Mouse (Mus musculus): ENCODE measurements around the gene Rnf207. TPM values are rescaled to one million over a fixed set of nuclear protein-coding genes. Genes with fewer than 3 reads are reported as not detected.

Gene Rnf207
- polyA plus RNA-seq, 1 experiment from 2014 or later: 3.8 TPM

GRCm38 (mm10) chr4:152344651-152345050 is 25.9 kb upstream of the Rnf207 start:
- WGBS: 68% methylated on average over 7 of the region's 7 CpGs
- H3K9me3 ChIP-seq (replicated peaks): no peaks in the 10 kb centered on the region
- no peaks in the 10 kb centered on the region for H3K36me3 ChIP-seq
- H3K4me2 ChIP-seq (replicated peaks): no peak overlapping the region
- no peak overlapping the region for H3K9ac ChIP-seq
- no peak for ATAC-seq (ENCODE audit: low FRiP score)
- H3K27me3 ChIP-seq: peaks cover 60% of the 10 kb centered on the region
- peaks cover 17% of the 10 kb centered on the region for H3K4me1 ChIP-seq
- H3K27ac ChIP-seq: no peak overlapping the region
- H3K4me3 ChIP-seq: no peak overlapping the region

- no peak overlapping the region for H3K27ac ChIP-seq
- no peaks in the 10 kb centered on the region for H3K36me3 ChIP-seq
- H3K9me3 ChIP-seq (replicated peaks): no peaks in the 10 kb centered on the region
- no peak overlapping the region for H3K4me2 ChIP-seq (replicated peaks)
- WGBS: 12% methylated on average over 5 of the region's 5 CpGs
- peaks cover 56% of the 10 kb centered on the region for H3K27me3 ChIP-seq
- H3K9ac ChIP-seq: no peak overlapping the region
- peaks cover 21% of the 10 kb centered on the region for H3K4me1 ChIP-seq
- no peak overlapping the region for H3K4me3 ChIP-seq
- ATAC-seq (ENCODE audit: low FRiP score): no peak
Observed at GRCm38 (mm10) chr4:152343296-152343695, 24.5 kb upstream of the Rnf207 start.

GRCm38 (mm10) chr4:152340584-152341284 is 21.9 kb upstream of the Rnf207 start:
- Histone ChIP-seq H3K4me2 (replicated peaks) (peak overlapping the region; percentile 100; the same call in 1 of the 2 replicates), H3K4me1 (peaks cover 21% of the 10 kb centered on the region), H3K9ac (no peak overlapping the region), H3K9me3 (replicated peaks) (no peaks in the 10 kb centered on the region), H3K4me3 (no peak overlapping the region), H3K27me3 (peaks cover 66% of the 10 kb centered on the region), H3K36me3 (peaks cover 5% of the 10 kb centered on the region; the same call in 1 of the 2 replicates), H3K27ac (no peak overlapping the region)
- 33% methylated on average over 15 of the region's 15 CpGs for WGBS
- no peak for ATAC-seq (ENCODE audit: low FRiP score)

GRCm38 (mm10) chr4:152339293-152339790 is 20.5 kb upstream of the Rnf207 start:
- peak overlapping the region; percentile 36; the same call in 1 of the 2 replicates for H3K27ac ChIP-seq
- under 1% methylated on average over 9 of the region's 26 CpGs for WGBS
- peaks cover 19% of the 10 kb centered on the region for H3K36me3 ChIP-seq
- H3K4me1 ChIP-seq: peaks cover 21% of the 10 kb centered on the region
- peak overlapping the region; percentile 78 for H3K9ac ChIP-seq
- H3K4me3 ChIP-seq: peak overlapping the region; percentile 66
- ATAC-seq (ENCODE audit: low FRiP score): 0 out of 2 replicates have a peak, but pooled peaks have one; percentile 8
- H3K4me2 ChIP-seq (replicated peaks): peak overlapping the region; percentile 100
- no peaks in the 10 kb centered on the region for H3K9me3 ChIP-seq (replicated peaks)
- peaks cover 63% of the 10 kb centered on the region for H3K27me3 ChIP-seq

- H3K27me3 ChIP-seq: peaks cover 62% of the 10 kb centered on the region
- H3K9me3 ChIP-seq (replicated peaks): no peaks in the 10 kb centered on the region
- H3K27ac ChIP-seq: peak within 1 kb of the TSS; percentile 36; the same call in 1 of the 2 replicates
- peak within 1 kb of the TSS; percentile 78 for H3K9ac ChIP-seq
- peak within 1 kb of the TSS; percentile 66 for H3K4me3 ChIP-seq
- peaks cover 25% of the 10 kb centered on the region for H3K36me3 ChIP-seq
- peak; percentile 38; the same call in 1 of the 2 replicates for ATAC-seq (ENCODE audit: low FRiP score)
- WGBS: 2% methylated on average over 83 of the region's 120 CpGs
- H3K4me1 ChIP-seq: peaks cover 21% of the 10 kb centered on the region
- H3K4me2 ChIP-seq (replicated peaks): peak within 1 kb of the TSS; percentile 100
Observed at GRCm38 (mm10) chr4:152338419-152339292, 19.9 kb upstream of the Rnf207 start, which contains the start of gene Chd5. Gene Chd5 (plus strand): TSS chr4:152338651.

- Histone ChIP-seq H3K4me3 (no peak overlapping the region), H3K9ac (no peak overlapping the region), H3K36me3 (peaks cover 34% of the 10 kb centered on the region), H3K27ac (no peak overlapping the region), H3K9me3 (replicated peaks) (no peaks in the 10 kb centered on the region), H3K4me1 (peaks cover 21% of the 10 kb centered on the region), H3K27me3 (peaks cover 57% of the 10 kb centered on the region), H3K4me2 (replicated peaks) (no peak overlapping the region; the same call in 1 of the 2 replicates)
- WGBS: 24% methylated on average over 6 of the region's 6 CpGs
- no peak for ATAC-seq (ENCODE audit: low FRiP score)
Observed at GRCm38 (mm10) chr4:152337772-152338171, 19.0 kb upstream of the Rnf207 start.

- Histone ChIP-seq H3K9ac (no peak overlapping the region), H3K27me3 (peaks cover 19% of the 10 kb centered on the region), H3K27ac (no peak overlapping the region), H3K9me3 (replicated peaks) (no peaks in the 10 kb centered on the region), H3K4me3 (no peak overlapping the region), H3K4me1 (0 out of 2 replicates have a peak, but pooled peaks cover 3% of the 10 kb centered on the region), H3K4me2 (replicated peaks) (no peak overlapping the region), H3K36me3 (peaks cover 76% of the 10 kb centered on the region)
- 93% methylated on average over 12 of the region's 12 CpGs for WGBS
- ATAC-seq (ENCODE audit: low FRiP score): no peak
Observed at GRCm38 (mm10) chr4:152333587-152333986, 14.8 kb upstream of the Rnf207 start.

- peaks cover 79% of the 10 kb centered on the region for H3K36me3 ChIP-seq
- 48% methylated on average over 2 of the region's 2 CpGs for WGBS
- H3K4me2 ChIP-seq (replicated peaks): no peak overlapping the region
- H3K27ac ChIP-seq: no peak overlapping the region
- H3K27me3 ChIP-seq: peaks cover 15% of the 10 kb centered on the region
- peaks cover 2% of the 10 kb centered on the region; the same call in 1 of the 2 replicates for H3K4me1 ChIP-seq
- H3K4me3 ChIP-seq: no peak overlapping the region
- ATAC-seq (ENCODE audit: low FRiP score): peak; percentile 23; the same call in 1 of the 2 replicates
- H3K9me3 ChIP-seq (replicated peaks): no peaks in the 10 kb centered on the region
- H3K9ac ChIP-seq: no peak overlapping the region
Observed at GRCm38 (mm10) chr4:152332952-152333351, 14.2 kb upstream of the Rnf207 start.

- WGBS: 77% methylated on average over 6 of the region's 6 CpGs
- no peak overlapping the region for H3K9ac ChIP-seq
- no peak overlapping the region for H3K4me2 ChIP-seq (replicated peaks)
- no peak overlapping the region for H3K4me3 ChIP-seq
- ATAC-seq (ENCODE audit: low FRiP score): no peak
- H3K36me3 ChIP-seq: peaks cover 59% of the 10 kb centered on the region
- no peak overlapping the region for H3K27ac ChIP-seq
- H3K9me3 ChIP-seq (replicated peaks): no peaks in the 10 kb centered on the region
- peaks cover 18% of the 10 kb centered on the region for H3K4me1 ChIP-seq
- no peaks in the 10 kb centered on the region for H3K27me3 ChIP-seq
Observed at GRCm38 (mm10) chr4:152328691-152329090, 9.9 kb upstream of the Rnf207 start.

GRCm38 (mm10) chr4:152326543-152326942 is 7.8 kb upstream of the Rnf207 start:
- Histone ChIP-seq H3K27me3 (no peaks in the 10 kb centered on the region), H3K36me3 (peaks cover 38% of the 10 kb centered on the region), H3K9ac (peak overlapping the region; percentile 93), H3K9me3 (replicated peaks) (no peaks in the 10 kb centered on the region), H3K4me2 (replicated peaks) (peak overlapping the region; percentile 91), H3K4me1 (peaks cover 18% of the 10 kb centered on the region), H3K4me3 (peak overlapping the region; percentile 96), H3K27ac (no peak overlapping the region)
- ATAC-seq (ENCODE audit: low FRiP score): no peak
- 2% methylated on average over 11 of the region's 11 CpGs for WGBS

GRCm38 (mm10) chr4:152325574-152326411 is 7.0 kb upstream of the Rnf207 start, which contains the start of gene Rpl22:
Gene Rpl22 (plus strand): TSS chr4:152325742.
- H3K9ac ChIP-seq: peak within 1 kb of the TSS; percentile 93
- H3K4me3 ChIP-seq: peak within 1 kb of the TSS; percentile 96
- ATAC-seq (ENCODE audit: low FRiP score): peak; percentile 95
- no peaks in the 10 kb centered on the region for H3K9me3 ChIP-seq (replicated peaks)
- H3K4me2 ChIP-seq (replicated peaks): peak within 1 kb of the TSS; percentile 91
- peak within 1 kb of the TSS; percentile 25; the same call in 1 of the 2 replicates for H3K27ac ChIP-seq
- H3K27me3 ChIP-seq: no peaks in the 10 kb centered on the region
- H3K4me1 ChIP-seq: peaks cover 18% of the 10 kb centered on the region
- WGBS: under 1% methylated on average over 70 of the region's 70 CpGs
- peaks cover 30% of the 10 kb centered on the region for H3K36me3 ChIP-seq
